Mouse (Mus musculus) gastrocnemius, postnatal 10 days (tissue): ENCODE results near the gene Aff3. TPM values are rescaled to one million over a fixed set of nuclear protein-coding genes. Genes with fewer than 3 reads are reported as not detected.

Experiments used
- DNase-seq: peaks from one replicate; pipeline ENCODE4 v3.0.0; 2021; ENCODE audit warnings: mixed read lengths
- total RNA-seq, 2 experiments: library from RNA; stranded (reverse); gene quantifications; 2 replicates each; pipeline ENCODE4 v1.2.3; 2021

Aff3 gene
- total RNA-seq, 2 experiments from 2014 or later: 5.0 to 7.4 TPM

- no peak for DNase-seq
Measured at GRCm38 (mm10) chr1:38595311-38595710, 69.4 kb downstream of the Aff3 start.

GRCm38 (mm10) chr1:38594766-38595165 lies 70.0 kb downstream of the Aff3 start:
- no peak for DNase-seq

GRCm38 (mm10) chr1:38591194-38591593 lies 73.6 kb downstream of the Aff3 start:
- no peak for DNase-seq

GRCm38 (mm10) chr1:38588741-38589140 lies 76.0 kb downstream of the Aff3 start:
- no peak for DNase-seq

GRCm38 (mm10) chr1:38582328-38582727 lies 82.4 kb downstream of the Aff3 start:
- no peak for DNase-seq

- no peak for DNase-seq
Measured at GRCm38 (mm10) chr1:38580572-38580971, 84.2 kb downstream of the Aff3 start.

GRCm38 (mm10) chr1:38578339-38578738 lies 86.4 kb downstream of the Aff3 start:
- DNase-seq: no peak

GRCm38 (mm10) chr1:38567791-38568190 lies 97.0 kb downstream of the Aff3 start:
- no peak for DNase-seq

- no peak for DNase-seq
Measured at GRCm38 (mm10) chr1:38566101-38566678, 98.6 kb downstream of the Aff3 start.

- DNase-seq: no peak
Measured at GRCm38 (mm10) chr1:38565295-38565777, 99.4 kb downstream of the Aff3 start.

GRCm38 (mm10) chr1:38562397-38563199 lies 102.2 kb downstream of the Aff3 start:
- no peak for DNase-seq

- DNase-seq: no peak
Measured at GRCm38 (mm10) chr1:38561331-38561730, 103.4 kb downstream of the Aff3 start.

- DNase-seq: no peak
Measured at GRCm38 (mm10) chr1:38560666-38561065, 104.1 kb downstream of the Aff3 start.

- no peak for DNase-seq
Measured at GRCm38 (mm10) chr1:38557615-38558014, 107.1 kb downstream of the Aff3 start.

GRCm38 (mm10) chr1:38554546-38554945 lies 110.2 kb downstream of the Aff3 start:
- no peak for DNase-seq

- no peak for DNase-seq
Measured at GRCm38 (mm10) chr1:38553090-38553489, 111.7 kb downstream of the Aff3 start.

GRCm38 (mm10) chr1:38550579-38550978 lies 114.2 kb downstream of the Aff3 start:
- DNase-seq: no peak

- DNase-seq: no peak
Measured at GRCm38 (mm10) chr1:38548671-38549661, 115.8 kb downstream of the Aff3 start.

GRCm38 (mm10) chr1:38547685-38548084 lies 117.1 kb downstream of the Aff3 start:
- no peak for DNase-seq

GRCm38 (mm10) chr1:38546696-38547095 lies 118.1 kb downstream of the Aff3 start:
- DNase-seq: no peak

- no peak for DNase-seq
Measured at GRCm38 (mm10) chr1:38545282-38545945, 119.3 kb downstream of the Aff3 start.

GRCm38 (mm10) chr1:38544501-38544900 lies 120.3 kb downstream of the Aff3 start:
- no peak for DNase-seq
